Mouse (Mus musculus) central nervous system, embryonic 14 days (tissue): ENCODE results near the gene Ganab. TPM values are rescaled to one million over a fixed set of nuclear protein-coding genes. Genes with fewer than 3 reads are reported as not detected.

Source experiments
- polyA plus RNA-seq: library from polyadenylated mRNA; depleted of rRNA; stranded (reverse); fragments of >200 nt; gene quantifications from 2 replicates; pipeline ENCODE4 v1.2.3, GENCODE M21; 2012; rRNA removed

Ganab gene
- polyA plus RNA-seq: 157 and 161 TPM in 2 replicates

GRCm38 (mm10) chr19:8897865-8898495, at the start of gene Ganab:
TSS of gene Ganab (plus strand) at chr19:8898071.

DNA sequence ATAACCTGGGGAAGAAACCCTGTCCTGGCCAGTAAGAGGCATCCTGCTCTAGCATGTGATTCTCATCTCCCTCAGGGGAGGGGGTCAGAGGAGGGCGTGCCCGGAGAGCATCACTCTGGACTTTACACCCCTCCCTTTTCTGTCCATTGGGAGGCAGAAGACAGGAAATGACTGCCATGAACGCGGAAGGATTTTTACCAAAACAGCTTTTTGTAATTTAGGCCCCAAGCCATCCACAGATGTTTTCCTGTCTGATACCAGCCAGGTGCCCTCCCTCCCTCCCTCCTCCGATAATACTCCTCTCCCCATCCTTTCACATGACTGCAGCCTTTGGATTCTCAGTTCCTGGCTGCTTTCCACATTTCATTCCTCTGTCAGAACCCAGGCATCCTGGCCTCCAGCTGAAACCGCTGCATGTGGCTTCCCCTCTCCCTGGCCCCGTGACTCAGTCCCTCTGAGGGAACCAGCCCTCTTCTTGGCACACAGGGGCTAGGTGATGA, 47.4 kb upstream of the Ganab start, which contains the start of gene Lrrn4cl:
Gene Lrrn4cl, plus strand, starts transcription at position 367 of the 500 bp plus-strand sequence.

GRCm38 (mm10) chr19:8871267-8872186, 26.3 kb upstream of the Ganab start, which contains the start of gene Ubxn1:
TSS of gene Ubxn1 (plus strand) at chr19:8871496.

DNA sequence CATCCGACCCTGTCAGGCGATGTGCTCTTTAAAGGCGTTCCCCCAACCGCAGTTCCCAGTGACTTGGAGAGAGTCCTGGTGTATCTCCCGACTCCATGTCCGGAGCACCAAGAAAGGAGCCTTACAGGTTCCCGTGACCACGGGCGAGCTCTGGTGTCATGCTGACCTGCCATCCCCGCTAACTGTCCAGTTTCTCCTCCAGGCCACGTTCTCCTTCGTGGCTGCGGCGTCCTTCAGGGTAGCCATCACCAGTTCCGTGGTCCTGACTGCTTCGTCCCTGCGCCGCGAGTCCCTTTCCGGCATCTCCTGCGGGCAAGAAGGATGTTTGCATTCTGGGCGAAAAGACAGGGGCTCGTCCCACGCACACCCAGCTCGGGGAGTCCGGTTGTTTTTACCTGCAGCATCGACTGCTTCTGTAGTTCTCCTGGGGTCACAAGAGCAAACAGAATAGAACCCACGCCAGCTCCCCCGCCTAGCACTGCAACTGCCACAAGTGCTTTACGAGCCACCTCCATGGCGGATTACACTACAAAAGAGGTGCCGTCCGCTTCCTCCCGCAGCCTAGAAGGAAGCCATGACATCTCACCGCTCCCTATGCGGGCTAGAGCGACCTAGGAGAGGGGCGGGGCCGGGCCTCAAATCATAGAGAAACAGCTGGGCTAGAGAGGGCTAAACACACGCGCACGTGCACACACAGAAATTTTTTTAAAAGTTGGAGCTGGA, 17.4 kb upstream of the Ganab start, which contains the start of gene Uqcc3:
Gene Uqcc3, minus strand, starts transcription at position 613 of the 723 bp plus-strand sequence.

DNA sequence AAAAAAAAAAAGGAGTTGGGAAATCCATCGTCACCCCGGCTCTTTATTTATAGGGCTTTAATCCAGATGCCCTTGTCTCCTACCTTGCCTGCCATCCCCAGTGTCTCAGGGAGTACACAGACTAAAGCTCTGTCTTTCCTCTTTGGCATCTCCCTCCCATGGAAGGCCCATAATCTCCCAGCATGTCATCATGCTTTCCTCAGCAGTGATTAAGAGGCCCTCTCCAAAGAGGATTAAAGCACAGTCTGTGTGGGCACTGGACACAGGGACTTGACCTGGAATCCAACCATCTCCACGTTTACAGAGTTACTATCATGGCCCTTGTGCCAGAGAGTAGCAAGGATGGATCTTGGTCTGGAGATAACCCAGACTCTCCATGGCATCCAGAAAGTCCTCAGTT, 14.3 kb upstream of the Ganab start, which contains the start of the genes Lbhd1 and Gm49403:
Gene Lbhd1, plus strand, starts transcription at position 117 of the 400 bp plus-strand sequence.
Gene Gm49403, plus strand, starts transcription at position 315 of the 400 bp plus-strand sequence.

GRCm38 (mm10) chr19:8888511-8889385, 9.1 kb upstream of the Ganab start, which contains the start of the genes 1810009A15Rik and Gm49416:
TSS of gene 1810009A15Rik (plus strand) at chr19:8888853.
TSS of gene Gm49416 (plus strand) at chr19:8888926.

GRCm38 (mm10) chr19:8892829-8893766, 4.8 kb upstream of the Ganab start, which contains the start of gene Ints5:
TSS of gene Ints5 (plus strand) at chr19:8893005.

GRCm38 (mm10) chr19:8920073-8920736, 22.3 kb downstream of the Ganab start, which contains the start of gene B3gat3:
TSS of gene B3gat3 (plus strand) at chr19:8920374.

DNA sequence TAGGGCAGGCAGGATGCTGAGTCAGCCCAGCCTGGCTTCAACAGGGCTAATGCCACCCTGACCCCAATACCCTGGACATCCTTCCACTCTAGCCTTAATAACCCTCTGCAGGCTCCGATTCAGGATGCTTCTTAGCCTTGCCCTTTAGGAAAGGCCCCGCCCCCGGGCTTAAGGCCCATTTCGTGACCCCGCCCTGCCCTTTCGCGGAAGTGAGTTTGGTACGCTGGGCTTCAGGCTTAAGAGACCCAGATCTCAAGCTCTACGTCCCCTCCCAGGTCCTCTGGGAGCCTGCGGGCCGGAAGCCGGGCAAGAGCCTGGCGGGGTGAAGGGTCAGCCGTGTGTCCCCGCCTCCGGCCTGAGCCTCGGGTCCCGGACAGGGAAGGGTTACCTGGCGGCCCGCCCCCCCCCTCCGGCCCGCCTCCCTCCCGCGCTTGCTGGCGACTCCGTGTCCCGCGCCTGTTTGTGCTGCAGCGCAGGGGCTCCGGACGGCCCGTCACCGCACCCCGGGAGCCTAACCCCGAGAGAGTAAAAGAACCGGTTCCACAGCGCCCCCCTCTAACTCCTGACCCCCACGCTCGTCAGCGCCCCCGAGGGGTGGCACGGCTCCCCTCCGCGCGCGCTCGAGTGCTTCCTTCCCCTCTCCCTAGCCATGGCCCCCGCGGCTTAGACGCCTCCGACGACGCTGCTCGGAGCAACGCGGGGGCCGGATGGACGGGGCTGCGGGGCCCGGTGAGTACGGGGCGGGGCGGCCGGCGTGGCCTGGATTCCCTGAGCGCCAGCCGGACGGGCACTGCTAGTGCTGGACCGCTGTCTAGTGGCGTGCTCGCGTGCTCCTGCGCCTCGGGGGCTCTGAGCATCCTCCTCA, 31.6 kb downstream of the Ganab start, which contains the start of the genes Rom1 and Eml3:
Gene Rom1, minus strand, starts transcription at position 133 of the 865 bp plus-strand sequence.
Gene Eml3, plus strand, starts transcription at position 329 of the 865 bp plus-strand sequence.

DNA sequence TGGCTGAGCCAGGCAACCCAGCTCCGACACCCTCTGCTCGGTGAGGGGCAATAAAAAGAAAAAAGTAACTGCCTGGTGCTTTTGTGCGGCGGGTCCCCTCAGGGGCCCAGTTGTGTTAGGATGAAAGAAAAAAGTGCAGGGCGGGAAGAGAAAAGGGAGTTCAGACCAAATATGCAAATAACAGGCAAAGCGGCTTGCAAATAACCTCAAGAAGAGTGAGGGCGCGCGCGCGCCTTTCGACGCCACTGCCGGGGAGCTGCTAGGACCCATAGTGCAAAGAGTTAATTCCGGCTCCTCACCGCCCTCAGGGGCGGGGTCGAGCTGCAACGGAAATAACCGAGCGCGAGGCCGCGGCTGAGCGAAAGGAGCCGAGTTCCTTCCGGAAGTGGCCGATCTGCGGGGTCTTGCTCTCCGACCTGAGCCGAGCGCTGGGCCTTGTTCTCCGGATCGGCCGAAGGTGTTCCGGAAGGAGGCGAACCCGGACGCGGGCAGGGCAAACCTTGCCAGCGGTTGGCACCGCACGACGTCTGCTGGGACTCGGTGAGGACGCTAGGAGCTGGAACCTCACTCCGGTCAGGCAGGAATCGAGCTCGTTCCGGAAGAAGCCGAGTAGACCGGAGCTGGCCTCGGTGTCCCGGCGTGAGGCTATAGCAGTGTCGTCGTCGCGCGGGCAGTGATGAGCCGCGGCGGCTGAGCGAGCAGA, 43.8 kb downstream of the Ganab start, which contains the start of gene Mta2:
Gene Mta2, plus strand, starts transcription at position 361 of the 703 bp plus-strand sequence.

DNA sequence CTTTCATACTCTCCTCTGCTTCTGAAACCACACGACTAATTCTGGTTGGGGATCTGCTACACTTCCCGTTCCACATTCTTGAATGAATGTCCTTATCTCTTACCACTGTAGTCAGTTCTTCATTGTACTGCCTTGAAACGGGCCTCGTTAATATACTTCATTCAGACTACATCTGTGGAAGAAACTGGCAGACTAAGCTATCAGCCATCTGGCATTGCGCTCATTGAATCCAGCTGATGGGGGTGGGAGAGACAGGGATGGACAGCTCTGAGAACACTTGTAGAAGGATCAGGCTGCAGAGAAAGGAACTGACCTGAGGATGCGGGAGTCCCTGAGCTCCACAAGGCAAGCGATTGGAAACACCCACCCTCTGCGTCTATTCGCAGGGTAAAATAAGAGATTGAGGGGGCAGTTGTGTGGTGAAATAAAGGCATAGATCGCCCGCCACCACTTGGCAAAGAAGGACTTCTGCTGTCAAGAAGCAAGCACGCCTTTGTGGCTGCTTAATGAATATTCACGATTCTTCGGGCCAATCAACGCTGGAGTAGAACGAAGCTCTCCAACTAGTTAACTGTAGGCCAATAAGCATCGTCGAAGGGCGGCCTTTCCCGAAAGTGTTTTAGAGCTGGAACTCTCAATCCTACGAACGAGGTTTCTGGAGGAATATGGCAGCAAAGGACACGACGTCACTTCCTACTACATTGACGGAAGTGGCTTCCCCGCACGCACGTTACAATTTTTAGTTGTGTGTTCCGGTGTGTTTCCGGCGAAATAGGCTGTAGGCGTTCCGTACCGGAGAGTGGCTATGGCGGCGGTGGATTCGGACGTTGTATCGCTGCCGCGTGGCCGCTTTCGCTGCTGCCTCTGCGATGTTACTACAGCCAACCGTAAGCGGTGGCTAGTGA, 55.5 kb downstream of the Ganab start, which contains the start of gene Tut1:
Gene Tut1, plus strand, starts transcription at position 713 of the 905 bp plus-strand sequence.

Other genes starting within 250 kb of the Ganab start
- gene Chrm1, start 234.3 kb upstream of the Ganab start, polyA plus RNA-seq: 1.2 and 1.8 TPM in 2 replicates
- 139 and 144 TPM in 2 replicates for gene Slc3a2, start 174.7 kb upstream of the Ganab start, polyA plus RNA-seq
- gene Wdr74, start 162.2 kb upstream of the Ganab start, polyA plus RNA-seq: 63.8 and 65.5 TPM in 2 replicates
- 2.2 and 3.8 TPM in 2 replicates for gene 1700092M07Rik, start 157.4 kb upstream of the Ganab start, polyA plus RNA-seq
- 128 and 133 TPM in 2 replicates for gene Stx5a, start 156.7 kb upstream of the Ganab start, polyA plus RNA-seq
- gene Nxf1, start 141.0 kb upstream of the Ganab start, polyA plus RNA-seq: 237 and 239 TPM in 2 replicates
- gene Tmem223, start 127.1 kb upstream of the Ganab start, polyA plus RNA-seq: 238 and 255 TPM in 2 replicates
- gene Tmem179b, start 123.6 kb upstream of the Ganab start, polyA plus RNA-seq: 27.4 and 32.0 TPM in 2 replicates
- gene Taf6l, start 111.7 kb upstream of the Ganab start, polyA plus RNA-seq: 26.2 TPM in 2 replicates
- gene Polr2g, start 99.5 kb upstream of the Ganab start, polyA plus RNA-seq: 141 and 149 TPM in 2 replicates
- 5.2 and 5.8 TPM in 2 replicates for gene Zbtb3, start 95.5 kb upstream of the Ganab start, polyA plus RNA-seq
- gene Ttc9c, start 78.7 kb upstream of the Ganab start, polyA plus RNA-seq: 50.1 and 61.9 TPM in 2 replicates
- gene Hnrnpul2, start 78.1 kb upstream of the Ganab start, polyA plus RNA-seq: 92.1 and 94.3 TPM in 2 replicates
- 0.57 and 1.3 TPM in 2 replicates for gene AC129217.1, start 68.3 kb upstream of the Ganab start, polyA plus RNA-seq
- gene Bscl2, start 60.6 kb upstream of the Ganab start, polyA plus RNA-seq: 78.4 and 83.2 TPM in 2 replicates
- gene Gng3, start 58.9 kb upstream of the Ganab start, polyA plus RNA-seq: 190 TPM in 2 replicates
- gene Lrrn4cl, start 47.3 kb upstream of the Ganab start, polyA plus RNA-seq: 0.85 and 0.94 TPM in 2 replicates
- gene Ubxn1, start 26.6 kb upstream of the Ganab start, polyA plus RNA-seq: 136 and 140 TPM in 2 replicates
- 51.3 and 57.6 TPM in 2 replicates for gene Uqcc3, start 17.1 kb upstream of the Ganab start, polyA plus RNA-seq
- gene Lbhd1, start 14.3 kb upstream of the Ganab start, polyA plus RNA-seq: 4.9 and 6.7 TPM in 2 replicates
- not detected in 2 replicates for gene Gm49403, start 14.1 kb upstream of the Ganab start, polyA plus RNA-seq
- gene 1810009A15Rik, start 9.2 kb upstream of the Ganab start, polyA plus RNA-seq: 67.3 and 81.7 TPM in 2 replicates
- gene Gm49416, start 9.1 kb upstream of the Ganab start, polyA plus RNA-seq: 0.18 and 1.1 TPM in 2 replicates
- gene Ints5, start 5.1 kb upstream of the Ganab start, polyA plus RNA-seq: 28.9 and 29.0 TPM in 2 replicates
- 146 and 151 TPM in 2 replicates for gene B3gat3, start 22.3 kb downstream of the Ganab start, polyA plus RNA-seq
- gene Rom1, start 31.3 kb downstream of the Ganab start, polyA plus RNA-seq: 2.0 and 3.3 TPM in 2 replicates
- 18.3 and 26.1 TPM in 2 replicates for gene Eml3, start 31.5 kb downstream of the Ganab start, polyA plus RNA-seq
- gene Mta2, start 43.8 kb downstream of the Ganab start, polyA plus RNA-seq: 62.2 and 65.0 TPM in 2 replicates
- gene Tut1, start 55.8 kb downstream of the Ganab start, polyA plus RNA-seq: 26.1 and 29.3 TPM in 2 replicates
- 429 and 446 TPM in 2 replicates for gene Eef1g, start 69.0 kb downstream of the Ganab start, polyA plus RNA-seq
- 3.8 and 8.4 TPM in 2 replicates for gene Ahnak, start 91.2 kb downstream of the Ganab start, polyA plus RNA-seq
- gene Scgb1a1, start 189.9 kb downstream of the Ganab start, polyA plus RNA-seq: not detected in 2 replicates
- 12.2 and 13.9 TPM in 2 replicates for gene Asrgl1, start 237.6 kb downstream of the Ganab start, polyA plus RNA-seq